Mouse (Mus musculus): ENCODE data around the gene Pold4.

The Pold4 gene

DNA sequence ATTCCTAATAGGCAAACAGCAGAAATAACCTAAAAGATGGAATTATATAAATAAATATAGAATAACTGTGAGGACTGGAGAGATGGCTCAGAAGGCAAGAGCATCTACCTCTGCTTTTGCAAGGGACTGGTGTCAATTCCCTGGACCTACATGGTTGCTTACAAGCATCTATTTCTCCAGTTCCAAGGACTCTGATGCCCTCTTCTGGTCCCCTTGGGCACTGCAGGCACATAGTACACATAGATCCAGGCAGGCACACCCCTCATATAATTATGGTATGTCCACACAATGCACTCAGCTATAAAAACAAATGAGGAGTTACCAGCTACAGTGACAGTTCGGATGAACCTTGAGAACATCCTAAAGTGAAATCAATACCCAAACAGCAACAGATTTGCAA lies 47.8 kb downstream of the Pold4 start:
- DNase-seq = peak; percentile 55 to 64

DNA sequence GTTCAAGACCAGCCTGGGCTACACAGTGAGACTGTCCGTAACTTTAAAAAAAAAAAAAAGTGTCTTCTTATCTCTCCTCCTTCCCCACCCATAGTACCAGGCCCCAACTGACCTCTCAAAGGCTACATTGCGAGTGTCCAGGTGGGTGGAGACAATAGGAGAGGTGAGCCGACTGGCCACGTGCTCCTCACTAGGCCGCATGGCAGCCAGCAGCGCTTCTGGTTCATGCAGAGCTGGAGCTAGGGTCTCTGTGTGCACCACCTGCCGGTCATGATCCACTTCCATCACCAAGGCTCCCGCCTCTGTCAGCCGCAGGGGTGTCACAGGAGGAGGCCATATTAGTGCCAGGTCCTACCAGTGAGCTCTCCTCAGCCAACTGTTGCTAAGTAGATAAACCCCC lies 48.7 kb downstream of the Pold4 start:
- DNase-seq = no peak

DNA sequence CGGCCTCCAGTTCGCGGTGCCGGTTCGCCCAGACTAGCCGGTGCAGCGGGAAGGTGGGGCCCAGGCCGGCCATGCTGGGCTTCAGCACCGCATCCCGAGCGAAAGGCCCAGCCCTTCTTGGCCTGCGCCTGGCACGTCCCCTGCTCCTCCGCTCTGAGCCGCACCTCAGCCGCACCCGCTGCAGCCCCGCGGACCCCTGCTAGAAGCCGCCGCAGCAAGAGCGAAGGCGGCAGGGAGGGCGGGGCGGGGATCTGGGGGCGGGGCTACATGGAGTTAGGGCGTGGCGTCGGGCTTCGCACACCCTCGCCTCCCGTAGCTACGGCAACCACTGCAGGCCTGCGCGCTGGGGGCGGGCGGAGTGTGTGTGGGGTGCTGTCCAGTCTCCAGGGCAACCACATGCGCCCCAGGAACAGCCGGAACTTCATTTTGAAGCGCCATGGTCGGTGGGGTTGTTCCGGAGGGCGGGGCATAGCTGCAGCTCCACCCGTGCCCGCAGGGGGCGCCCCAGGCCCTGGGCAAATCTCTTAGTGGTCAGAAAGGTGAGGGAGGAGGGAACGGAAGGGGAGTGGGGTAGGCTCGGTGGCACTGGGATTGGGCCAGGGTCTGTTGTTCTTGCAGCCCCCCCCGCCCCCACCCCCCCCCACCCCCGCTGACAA lies 51.3 kb downstream of the Pold4 start, which contains the start of gene Ankrd13d:
TSS of gene Ankrd13d (minus strand) at position 240 of the 656 bp plus-strand sequence.
- DNase-seq = peak; percentile 97 to 98

All from B cell, adult 2 months (primary cell).